Mouse (Mus musculus) intestine, embryonic 14.5 days (tissue): Measurements from ENCODE around the gene Barhl2. TPM values are rescaled to one million over a fixed set of nuclear protein-coding genes. Genes with fewer than 3 reads are reported as not detected.

Source experiments
- ATAC-seq: fragments of 200-750 bp; cut with Nextera tagmentation; replicated peaks from 2 replicates; pipeline ENCODE4 v1.8.0; 2017; ENCODE audit warnings: low read depth, moderate number of reproducible peaks, moderate TSS enrichment, moderate library complexity; ENCODE audit not compliant: low FRiP score, low TSS enrichment
- DNase-seq: peaks from one replicate; pipeline ENCODE4 v3.0.0-alpha.2; 2018; ENCODE audit warnings: low spot score
- H3K27ac ChIP-seq: fragments of 300-500 bp; sonication (generic); 2 replicates; pipeline ENCODE4 v1.5.1; 2014; ENCODE audit warnings: low read depth, mild to moderate bottlenecking, control low read depth
- H3K27me3 ChIP-seq: fragments of 300-500 bp; sonication (generic); replicated peaks from 2 replicates; pipeline ENCODE4 v1.6.1; 2014; ENCODE audit warnings: low read length, control low read depth; ENCODE audit not compliant: control insufficient read depth, insufficient read depth
- H3K36me3 ChIP-seq: fragments of 300-500 bp; sonication (generic); 2 replicates; pipeline ENCODE4 v1.6.1; 2014; ENCODE audit warnings: low read length, control low read depth; ENCODE audit not compliant: control insufficient read depth, insufficient read depth
- H3K4me1 ChIP-seq: fragments of 300-500 bp; sonication (generic); replicated peaks from 2 replicates; pipeline ENCODE4 v1.6.1; 2014; ENCODE audit warnings: low read length, control low read depth, mixed read lengths; ENCODE audit not compliant: control insufficient read depth, insufficient read depth
- H3K4me2 ChIP-seq: fragments of 300-500 bp; sonication (generic); 2 replicates; pipeline ENCODE4 v1.6.1; 2014; ENCODE audit warnings: low read length
- H3K4me3 ChIP-seq: fragments of 300-500 bp; sonication (generic); 2 replicates; pipeline ENCODE4 v1.5.1; 2014; ENCODE audit warnings: low read depth, low read length, control low read depth, mixed read lengths
- H3K9ac ChIP-seq: fragments of 300-500 bp; sonication (generic); 2 replicates; pipeline ENCODE4 v1.6.1; 2014; ENCODE audit warnings: mild to moderate bottlenecking, low read length
- H3K9me3 ChIP-seq: fragments of 300-500 bp; sonication (generic); 2 replicates; pipeline ENCODE4 v1.6.1; 2016; ENCODE audit warnings: low read length, control low read depth; ENCODE audit not compliant: control insufficient read depth
- WGBS: fragments of 180-500 bp; shearing (Covaris S2); extraction: QIAGEN DNeasy Blood & Tissue Kit; methylation state at CpG from one replicate; pipeline ENCODE4 v1.1.7; 2014; 5-methylcytosine and 5-hydroxymethylcytosine counted together
- polyA plus RNA-seq: library from polyadenylated mRNA; unstranded; fragments of >200 nt; fragmentation: Nextera tagmentation; extraction: Ambion mirVana; gene quantifications from 2 replicates; pipeline ENCODE4 v1.2.1, GENCODE M21; 2014

Gene Barhl2
- not detected in 2 replicates for polyA plus RNA-seq

DNA sequence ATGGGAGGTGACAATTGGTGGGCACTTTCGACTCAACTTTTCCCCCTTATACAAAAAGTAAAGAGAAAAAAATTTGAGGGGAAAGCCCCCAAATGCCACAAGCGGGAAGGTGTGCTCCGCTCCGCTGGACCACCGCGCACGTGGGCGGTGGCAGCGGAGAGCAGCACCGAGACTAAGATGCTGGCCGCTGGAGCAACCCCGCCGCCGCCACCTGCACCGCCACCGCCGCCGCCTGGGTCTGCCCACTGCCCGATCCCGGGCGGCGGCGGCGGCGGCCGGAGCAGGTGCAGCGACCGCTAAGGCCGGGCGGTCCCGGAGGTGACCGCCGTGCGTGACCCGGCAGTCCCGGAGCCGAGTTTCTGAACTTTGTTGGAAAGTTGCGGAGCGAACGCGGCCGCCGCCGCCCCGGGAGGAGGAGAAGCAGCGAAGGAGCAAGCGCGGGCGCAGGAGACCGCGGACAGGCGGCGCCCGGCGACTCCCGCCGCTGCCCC, at the start of gene Barhl2:
Gene Barhl2, minus strand, starts transcription at position 181 of the 491 bp plus-strand sequence.
- ATAC-seq (peak; percentile 10; the same call in 1 of the 2 replicates), DNase-seq (peak; percentile 64)
- peak within 1 kb of the TSS; percentile 70 for H3K4me2 ChIP-seq
- no peak within 1 kb of the TSS for H3K9ac ChIP-seq
- H3K27me3 ChIP-seq, result peaks cover 100% of the 10 kb centered on the region
- H3K4me1 ChIP-seq, result 0 out of 2 replicates have a peak, but pooled peaks cover 4% of the 10 kb centered on the region
- peak within 1 kb of the TSS; percentile 44 for H3K4me3 ChIP-seq
- H3K27ac ChIP-seq, result no peak within 1 kb of the TSS
- H3K9me3 ChIP-seq, result no peaks in the 10 kb centered on the region
- H3K36me3 ChIP-seq, result no peaks in the 10 kb centered on the region
- WGBS, result 1% methylated on average over 33 of the region's 57 CpGs

DNA sequence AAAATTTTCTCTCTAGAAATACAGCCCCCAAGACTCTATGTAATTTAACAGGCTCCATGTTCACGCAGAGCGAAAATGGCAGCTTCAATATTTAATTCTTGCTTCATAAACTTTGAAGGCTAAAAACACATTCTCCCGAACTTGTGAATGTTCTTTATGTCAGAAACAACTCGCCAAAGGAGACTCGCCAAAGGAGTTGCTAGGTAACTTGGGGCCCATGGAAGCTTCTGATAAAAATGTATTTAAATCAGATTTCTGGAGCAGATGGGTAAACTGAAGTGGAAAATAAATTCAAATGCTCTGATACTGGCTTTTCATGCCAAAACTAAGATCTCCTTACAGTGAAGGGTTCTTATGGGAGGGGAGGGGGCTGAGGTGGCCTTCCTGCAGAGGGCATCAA, 48.1 kb upstream of the Barhl2 start:
- ATAC-seq (no peak), DNase-seq (no peak)
- Histone ChIP-seq H3K4me1 (no peaks in the 10 kb centered on the region), H3K9me3 (no peaks in the 10 kb centered on the region), H3K4me2 (no peak overlapping the region), H3K27ac (no peak overlapping the region), H3K4me3 (no peak overlapping the region), H3K36me3 (no peaks in the 10 kb centered on the region), H3K27me3 (no peaks in the 10 kb centered on the region), H3K9ac (no peak overlapping the region)
- 82% methylated on average over 5 of the region's 5 CpGs for WGBS

DNA sequence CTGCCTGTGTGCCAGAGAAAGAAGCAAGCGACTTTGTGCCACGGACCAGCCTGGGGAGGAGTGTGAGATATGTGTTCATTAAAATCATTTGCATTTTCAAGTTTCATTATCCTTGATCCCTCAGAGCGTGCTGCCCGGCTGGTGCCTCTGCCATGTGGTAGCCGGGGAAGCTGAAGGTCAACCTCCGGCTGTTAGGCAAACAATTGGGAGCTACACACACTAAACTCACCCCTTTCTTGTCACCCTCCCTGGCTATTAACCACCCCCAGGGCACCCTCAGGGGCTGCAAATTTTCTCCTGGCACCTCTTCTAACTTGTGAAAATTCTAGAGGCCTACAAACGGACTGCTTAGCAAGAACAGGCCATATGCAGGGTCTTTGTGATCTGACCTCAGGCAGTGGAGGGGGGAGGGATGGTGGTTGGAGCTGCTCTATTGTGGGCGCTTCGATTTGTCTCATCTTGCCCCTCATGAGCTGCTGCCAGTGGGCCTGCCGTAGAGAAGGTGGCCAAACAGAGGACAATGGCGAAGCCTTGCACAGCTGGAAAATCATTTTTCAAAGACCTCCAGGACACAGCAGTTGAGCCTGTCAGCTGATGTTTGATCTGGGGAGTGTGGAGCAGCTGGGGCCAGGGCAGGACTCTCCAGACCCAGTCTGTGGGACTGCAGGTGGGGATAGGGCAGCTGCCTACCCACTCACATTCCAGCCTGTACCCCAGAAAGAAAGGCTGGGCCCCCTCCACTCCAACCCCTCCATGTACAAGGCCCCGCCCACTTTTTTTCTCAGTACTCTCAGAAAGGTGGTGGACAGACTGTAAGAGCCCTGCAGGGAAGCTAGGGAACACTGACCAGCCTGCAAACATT, 44.9 kb upstream of the Barhl2 start:
- no peaks in the 10 kb centered on the region for H3K4me1 ChIP-seq
- 69% methylated on average over 12 of the region's 12 CpGs for WGBS
- H3K36me3 ChIP-seq, result no peaks in the 10 kb centered on the region
- H3K27me3 ChIP-seq, result no peaks in the 10 kb centered on the region
- no peak for ATAC-seq
- no peak for DNase-seq
- no peak overlapping the region for H3K9ac ChIP-seq
- no peak overlapping the region for H3K4me3 ChIP-seq
- H3K4me2 ChIP-seq, result no peak overlapping the region
- H3K27ac ChIP-seq, result no peak overlapping the region
- H3K9me3 ChIP-seq, result no peaks in the 10 kb centered on the region

DNA sequence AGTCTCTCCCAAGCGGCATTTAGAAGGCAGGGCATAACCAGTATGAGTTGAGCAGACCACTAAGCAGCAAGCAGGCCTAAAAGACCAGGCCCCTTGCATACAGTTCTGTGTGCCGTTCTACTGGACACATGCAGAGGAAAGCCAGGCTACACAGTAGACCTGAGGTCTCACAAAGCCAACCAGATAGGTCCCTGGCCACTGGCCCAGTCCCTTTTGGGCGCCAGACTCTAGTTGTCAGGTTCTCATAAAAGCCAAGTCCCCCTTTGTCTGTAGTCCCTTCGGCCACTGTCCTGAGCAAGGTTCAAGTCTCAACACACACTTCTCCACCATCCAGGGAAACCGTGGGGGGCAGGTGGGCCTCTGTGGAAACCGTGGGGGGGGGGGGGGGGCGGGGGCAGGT, 44.3 kb upstream of the Barhl2 start:
- no peaks in the 10 kb centered on the region for H3K27me3 ChIP-seq
- no peak overlapping the region for H3K27ac ChIP-seq
- ATAC-seq, result no peak
- no peak overlapping the region for H3K4me2 ChIP-seq
- no peaks in the 10 kb centered on the region for H3K9me3 ChIP-seq
- H3K36me3 ChIP-seq, result no peaks in the 10 kb centered on the region
- 80% methylated on average over 6 of the region's 7 CpGs for WGBS
- H3K4me3 ChIP-seq, result no peak overlapping the region
- no peak for DNase-seq
- no peak overlapping the region for H3K9ac ChIP-seq
- no peaks in the 10 kb centered on the region for H3K4me1 ChIP-seq

DNA sequence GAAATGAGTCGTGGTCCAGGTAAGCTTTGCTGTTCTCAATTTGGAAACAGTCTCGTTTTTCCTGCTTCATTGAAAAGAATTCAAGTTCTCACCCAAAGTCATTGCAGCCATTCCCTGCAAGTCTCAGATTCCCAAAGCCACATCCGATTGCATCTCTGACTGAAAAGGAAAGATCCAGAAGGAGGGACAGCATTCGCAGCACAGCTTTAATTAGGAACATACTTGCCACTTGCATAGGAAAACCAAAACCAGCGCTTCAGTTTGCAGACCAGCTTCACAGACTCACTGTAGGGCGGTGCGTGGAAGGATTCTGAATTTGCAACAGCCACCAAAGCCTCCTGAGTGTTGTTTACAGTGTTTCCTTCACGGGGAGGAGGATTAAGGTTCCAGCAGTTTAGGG, 33.8 kb upstream of the Barhl2 start:
- no peak for ATAC-seq
- Histone ChIP-seq H3K4me1 (no peaks in the 10 kb centered on the region; the same call in 1 of the 2 replicates), H3K4me2 (no peak overlapping the region), H3K4me3 (no peak overlapping the region), H3K27me3 (no peaks in the 10 kb centered on the region), H3K9me3 (no peaks in the 10 kb centered on the region), H3K9ac (no peak overlapping the region), H3K27ac (no peak overlapping the region), H3K36me3 (no peaks in the 10 kb centered on the region)
- no peak for DNase-seq
- 68% methylated on average over 8 of the region's 8 CpGs for WGBS

DNA sequence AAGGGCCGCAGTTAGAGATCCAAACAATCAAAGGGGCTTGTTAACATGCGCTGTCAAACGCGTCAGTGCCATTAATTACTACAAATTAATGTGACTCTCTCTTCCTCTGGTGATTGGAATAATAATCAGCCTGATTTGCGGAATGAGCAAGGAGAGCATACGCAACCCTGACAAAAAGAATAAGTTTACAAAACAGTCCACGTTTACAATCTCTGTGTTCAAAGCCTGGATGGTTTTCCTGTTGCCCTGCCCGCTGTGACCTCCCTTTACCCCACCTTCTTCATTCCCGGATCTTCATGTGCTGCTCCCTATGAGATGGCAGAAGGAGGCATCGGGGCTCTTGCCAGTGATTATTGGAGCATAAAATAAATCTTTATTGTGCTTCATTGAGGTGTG, 14.1 kb upstream of the Barhl2 start:
- H3K4me2 ChIP-seq, result no peak overlapping the region

DNA sequence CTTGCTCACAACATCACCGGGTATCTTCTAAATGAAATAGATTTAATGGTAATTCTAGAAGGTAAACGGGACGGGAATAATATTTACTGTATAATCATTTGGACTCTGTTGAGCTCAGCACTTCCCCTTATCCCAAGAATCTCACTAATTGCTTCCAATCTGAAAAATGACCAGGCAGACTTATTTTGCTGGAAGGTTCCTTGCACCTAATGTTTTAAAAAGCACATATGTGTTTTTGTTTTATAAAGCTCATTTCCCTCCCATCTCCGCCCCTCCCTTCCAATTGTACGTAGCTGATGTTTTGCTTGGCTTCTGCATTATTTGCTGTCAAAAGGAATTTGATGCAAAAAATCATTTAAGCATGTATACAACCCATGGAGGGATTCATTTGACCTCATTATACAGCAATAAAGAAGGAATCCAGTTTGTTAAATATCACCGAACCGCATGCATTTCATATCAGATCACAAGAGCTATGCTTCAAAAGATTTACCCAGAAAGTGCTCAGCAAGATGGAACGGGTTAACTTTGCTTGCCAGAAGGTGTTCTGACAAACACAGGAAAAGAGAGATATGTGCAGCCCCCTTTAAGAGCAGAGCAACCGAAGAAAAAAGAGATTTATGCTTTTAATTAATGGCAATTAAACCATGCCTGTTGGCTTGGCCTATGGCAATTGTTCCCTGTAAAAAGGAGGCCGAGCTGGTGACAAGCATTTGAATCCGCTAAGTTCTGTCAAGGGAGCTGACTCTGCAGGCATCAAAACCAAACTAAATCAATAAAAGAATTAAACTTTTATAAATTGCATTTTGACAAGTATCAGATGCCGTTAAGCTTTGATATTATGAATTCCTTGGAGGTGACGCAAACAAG, 13.5 kb upstream of the Barhl2 start:
- no peak overlapping the region for H3K4me3 ChIP-seq
- ATAC-seq, result no peak
- 15% methylated on average over 13 of the region's 13 CpGs for WGBS
- H3K27me3 ChIP-seq, result peaks cover 90% of the 10 kb centered on the region
- DNase-seq, result no peak
- no peaks in the 10 kb centered on the region for H3K9me3 ChIP-seq
- no peak overlapping the region for H3K9ac ChIP-seq
- no peaks in the 10 kb centered on the region for H3K36me3 ChIP-seq
- no peak overlapping the region for H3K4me2 ChIP-seq
- 0 out of 2 replicates have a peak, but pooled peaks cover 3% of the 10 kb centered on the region for H3K4me1 ChIP-seq
- H3K27ac ChIP-seq, result no peak overlapping the region

More for the DNA sequence above, 14.1 kb upstream of the Barhl2 start:
- Histone ChIP-seq H3K9ac (no peak overlapping the region), H3K36me3 (no peaks in the 10 kb centered on the region), H3K4me1 (0 out of 2 replicates have a peak, but pooled peaks cover 3% of the 10 kb centered on the region), H3K27ac (no peak overlapping the region), H3K9me3 (no peaks in the 10 kb centered on the region), H3K4me3 (no peak overlapping the region), H3K27me3 (peaks cover 84% of the 10 kb centered on the region)
- ATAC-seq, result no peak
- 10% methylated on average over 10 of the region's 10 CpGs for WGBS
- DNase-seq, result no peak

DNA sequence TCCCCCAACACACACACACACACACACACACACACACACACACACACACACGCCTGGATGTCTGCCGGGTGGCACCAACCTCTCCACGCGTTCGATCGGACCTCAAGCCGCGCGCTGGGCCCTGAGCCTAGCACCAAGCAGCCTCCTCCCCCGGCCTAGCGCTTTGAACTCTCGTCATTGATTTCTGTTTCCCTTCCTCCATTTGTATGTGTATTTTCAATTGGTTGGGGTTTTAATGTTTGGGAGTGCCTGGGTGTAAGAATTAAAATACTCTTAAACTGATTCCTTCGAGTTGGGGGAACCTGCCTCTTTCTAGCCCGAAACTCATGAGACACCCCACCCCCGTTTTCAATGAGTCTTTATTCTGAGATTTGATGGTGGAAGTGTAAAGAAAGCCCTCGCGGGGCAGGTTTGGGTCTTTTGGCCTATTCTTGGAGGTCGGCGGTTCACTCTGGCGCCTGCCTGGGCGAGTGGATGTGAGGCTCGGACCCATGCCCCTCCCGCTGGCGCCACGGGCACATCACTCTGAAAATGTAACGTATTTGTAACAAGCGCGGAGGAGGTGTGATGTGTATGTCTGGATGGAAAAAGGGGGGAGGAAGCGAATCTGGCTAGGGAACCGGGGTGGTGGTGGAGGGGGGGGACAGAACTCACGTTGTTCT, 7.3 kb upstream of the Barhl2 start:
- no peak overlapping the region for H3K4me2 ChIP-seq
- no peak overlapping the region for H3K4me3 ChIP-seq
- no peak overlapping the region for H3K9ac ChIP-seq
- no peak overlapping the region for H3K27ac ChIP-seq
- H3K9me3 ChIP-seq, result no peaks in the 10 kb centered on the region
- no peak for ATAC-seq
- peak; percentile 65 for DNase-seq
- peaks cover 100% of the 10 kb centered on the region for H3K27me3 ChIP-seq
- 1% methylated on average over 31 of the region's 31 CpGs for WGBS
- no peaks in the 10 kb centered on the region for H3K4me1 ChIP-seq
- no peaks in the 10 kb centered on the region for H3K36me3 ChIP-seq
